Comparison of ENCODE assay signal across 17 mouse cellular contexts in genomic region chr5:111446652-111447051, GRCm38 (mm10). TPM values are rescaled to one million over a fixed set of nuclear protein-coding genes. Genes with fewer than 3 reads are reported as not detected.
DNase-seq lines count a peak whose midpoint lies in the region; ATAC-seq and TF ChIP-seq lines count a peak whose summit lies in the region.
"Had no signal": no experiment of that assay in that cellular context is flagged by ENCODE, and none has a peak within 500 bp of the region (broad histone marks: within the 10 kb centered on the region; RNA-seq: fewer than 3 reads in every experiment).

No protein-coding gene starts in this region.

- no peak overlapping the region for H3K4me3 ChIP-seq in midbrain, embryonic 11.5 days (ENCODE audit: low read depth, low read length)
- no peak overlapping the region for H3K4me3 ChIP-seq in midbrain, postnatal 0 days (ENCODE audit: low read depth, low read length)
- no peak overlapping the region for H3K4me3 ChIP-seq in forebrain, embryonic 12.5 days (replicated peaks)
- H3K4me3 ChIP-seq in hindbrain, embryonic 14.5 days (replicated peaks; ENCODE audit: low read length), result no peak overlapping the region
- H3K4me3 ChIP-seq in intestine, postnatal 0 days (ENCODE audit: low read depth, low read length), result no peak overlapping the region
- H3K4me3 ChIP-seq: liver, embryonic 15.5 days had no signal

- H3K36me3 ChIP-seq in midbrain, embryonic 11.5 days (ENCODE audit: control insufficient read depth, insufficient read depth, low read length), result no peaks in the 10 kb centered on the region; the same call in none of the 2 replicates
- peaks cover 8% of the 10 kb centered on the region; the same call in 1 of the 2 replicates for H3K36me3 ChIP-seq in midbrain, postnatal 0 days (ENCODE audit: insufficient read depth, low read length)
- H3K36me3 ChIP-seq in forebrain, embryonic 12.5 days (replicated peaks), result peaks cover 73% of the 10 kb centered on the region
- peaks cover 10% of the 10 kb centered on the region for H3K36me3 ChIP-seq in hindbrain, embryonic 14.5 days (replicated peaks; ENCODE audit: control insufficient read depth, insufficient read depth)
- no peaks in the 10 kb centered on the region for H3K36me3 ChIP-seq in intestine, postnatal 0 days (ENCODE audit: control insufficient read depth, insufficient read depth)
- H3K36me3 ChIP-seq: liver, embryonic 15.5 days had no signal

- DNase-seq in midbrain, embryonic 11.5 days (ENCODE audit: low spot score, missing footprints), result peak; percentile 94
- DNase-seq in midbrain, postnatal 0 days (ENCODE audit: low spot score), result no peak
- no peak for DNase-seq in hindbrain, embryonic 14.5 days (ENCODE audit: low spot score)
- DNase-seq in retina, embryonic 14.5 days (ENCODE audit: low spot score), result peak; percentile 54
- no peak for DNase-seq in testis, postnatal 14 days (ENCODE audit: low spot score)
- DNase-seq: adrenal gland, postnatal 36 days; B cell, adult 2 months; cerebellum, adult 8-10 months; kidney, adult 8-10 months; kidney, postnatal 4 days; spleen, adult 18-20 months; thymus, postnatal 25 days had no signal

- no peaks in the 10 kb centered on the region for H3K27me3 ChIP-seq in midbrain, embryonic 11.5 days (ENCODE audit: control insufficient read depth, insufficient read depth, low read length)
- no peaks in the 10 kb centered on the region for H3K27me3 ChIP-seq in midbrain, postnatal 0 days (ENCODE audit: insufficient read depth, low read length)
- no peaks in the 10 kb centered on the region for H3K27me3 ChIP-seq in forebrain, embryonic 12.5 days
- H3K27me3 ChIP-seq in hindbrain, embryonic 14.5 days (ENCODE audit: control insufficient read depth, insufficient read depth, low read length), result no peaks in the 10 kb centered on the region
- H3K27me3 ChIP-seq in intestine, postnatal 0 days (replicated peaks; ENCODE audit: control insufficient read depth, insufficient read depth, low read length), result no peaks in the 10 kb centered on the region
- H3K27me3 ChIP-seq: liver, embryonic 15.5 days had no signal

- ATAC-seq in midbrain, embryonic 11.5 days (ENCODE audit: low FRiP score), result peak; percentile 81
- no peak for ATAC-seq in midbrain, postnatal 0 days (ENCODE audit: low FRiP score)
- ATAC-seq in forebrain, embryonic 12.5 days (ENCODE audit: low FRiP score), result 0 out of 2 replicates have a peak, but pooled peaks have one; percentile 30
- peak; percentile 31; the same call in 1 of the 2 replicates for ATAC-seq in hindbrain, embryonic 14.5 days (ENCODE audit: low FRiP score)
- ATAC-seq in megakaryocyte-erythroid progenitor cell, adult 5-6 weeks (replicated peaks; ENCODE audit: low FRiP score, low TSS enrichment, poor library complexity, severe bottlenecking), result no peak
- ATAC-seq in intestine, postnatal 0 days, result no peak
- ATAC-seq: lung, postnatal 0 days had no signal

- H3K9ac ChIP-seq in midbrain, embryonic 11.5 days (ENCODE audit: low read length), result no peak overlapping the region
- H3K9ac ChIP-seq in midbrain, postnatal 0 days (replicated peaks; ENCODE audit: low read length, poor library complexity, severe bottlenecking), result no peak overlapping the region
- H3K9ac ChIP-seq in forebrain, embryonic 12.5 days, result peak overlapping the region; percentile 30
- no peak overlapping the region for H3K9ac ChIP-seq in hindbrain, embryonic 14.5 days
- H3K9ac ChIP-seq in intestine, postnatal 0 days (ENCODE audit: low read depth, low read length), result no peak overlapping the region
- H3K9ac ChIP-seq: liver, embryonic 15.5 days had no signal

- peaks cover 47% of the 10 kb centered on the region for H3K4me1 ChIP-seq in midbrain, embryonic 11.5 days (ENCODE audit: control insufficient read depth, insufficient read depth, low read length)
- peaks cover 17% of the 10 kb centered on the region; the same call in 1 of the 2 replicates for H3K4me1 ChIP-seq in midbrain, postnatal 0 days (ENCODE audit: insufficient read depth, low read length)
- H3K4me1 ChIP-seq in forebrain, embryonic 12.5 days, result peaks cover 75% of the 10 kb centered on the region
- H3K4me1 ChIP-seq in hindbrain, embryonic 14.5 days (replicated peaks; ENCODE audit: control insufficient read depth, insufficient read depth, low read length), result peaks cover 13% of the 10 kb centered on the region; the same call in 1 of the 2 replicates
- no peaks in the 10 kb centered on the region for H3K4me1 ChIP-seq in intestine, postnatal 0 days (replicated peaks; ENCODE audit: control insufficient read depth, insufficient read depth, low read length)

- H3K4me2 ChIP-seq in midbrain, embryonic 11.5 days, result peak overlapping the region; percentile 3; the same call in 1 of the 2 replicates
- H3K4me2 ChIP-seq in midbrain, postnatal 0 days (ENCODE audit: low read depth, low read length, poor library complexity, severe bottlenecking), result no peak overlapping the region
- H3K4me2 ChIP-seq in forebrain, embryonic 12.5 days, result peak overlapping the region; percentile 4; the same call in 1 of the 2 replicates
- H3K4me2 ChIP-seq in hindbrain, embryonic 14.5 days (replicated peaks), result no peak overlapping the region
- H3K4me2 ChIP-seq in intestine, postnatal 0 days (replicated peaks; ENCODE audit: low read depth), result no peak overlapping the region
- H3K4me2 ChIP-seq: liver, embryonic 15.5 days had no signal

- H3K27ac ChIP-seq in midbrain, embryonic 11.5 days (ENCODE audit: low read depth, low read length), result peak overlapping the region; percentile 60
- H3K27ac ChIP-seq in midbrain, postnatal 0 days (ENCODE audit: low read depth, low read length), result no peak overlapping the region
- H3K27ac ChIP-seq in forebrain, embryonic 12.5 days, result peak overlapping the region; percentile 70
- no peak overlapping the region for H3K27ac ChIP-seq in hindbrain, embryonic 14.5 days
- no peak overlapping the region for H3K27ac ChIP-seq in intestine, postnatal 0 days (ENCODE audit: low read depth, low read length)
- H3K27ac ChIP-seq: liver, embryonic 15.5 days had no signal

- no peak for TF ChIP-seq CTCF in midbrain, postnatal 0 days (IDR thresholded peaks at IDR 0.05)
- no peak for TF ChIP-seq CTCF in intestine, postnatal 0 days (IDR thresholded peaks at IDR 0.05; ENCODE audit: low read depth)

- WGBS in midbrain, embryonic 11.5 days, result 19% methylated on average over 7 of the region's 7 CpGs
- 21% methylated on average over 7 of the region's 7 CpGs for WGBS in midbrain, postnatal 0 days
- 12% methylated on average over 7 of the region's 7 CpGs for WGBS in forebrain, embryonic 12.5 days
- 32% methylated on average over 7 of the region's 7 CpGs for WGBS in hindbrain, embryonic 14.5 days
- 66% methylated on average over 7 of the region's 7 CpGs for WGBS in intestine, postnatal 0 days

- H3K9me3 ChIP-seq in midbrain, embryonic 11.5 days (ENCODE audit: control insufficient read depth, low read length), result no peaks in the 10 kb centered on the region
- no peaks in the 10 kb centered on the region for H3K9me3 ChIP-seq in midbrain, postnatal 0 days (ENCODE audit: low read length)
- no peaks in the 10 kb centered on the region for H3K9me3 ChIP-seq in forebrain, embryonic 12.5 days
- no peaks in the 10 kb centered on the region for H3K9me3 ChIP-seq in hindbrain, embryonic 14.5 days (ENCODE audit: control insufficient read depth, low read length)
- no peaks in the 10 kb centered on the region for H3K9me3 ChIP-seq in intestine, postnatal 0 days (ENCODE audit: control insufficient read depth)
- H3K9me3 ChIP-seq: liver, embryonic 15.5 days had no signal

RNA-seq across cellular contexts. Expression of gene Mn1, which starts 29.5 kb away (rescaled TPM):
- 42.0 and 46.2 TPM in 2 replicates for polyA plus RNA-seq in midbrain, embryonic 11.5 days (2014; fragmentation: Nextera tagmentation; extraction: Ambion mirVana)
- 112 and 139 TPM in 2 replicates for total RNA-seq in midbrain, postnatal 0 days (2014; rRNA removed)
- polyA plus RNA-seq in midbrain, postnatal 0 days (2015; fragmentation: Nextera tagmentation; extraction: Ambion mirVana), result 49.6 and 49.8 TPM in 2 replicates
- 55.8 and 62.6 TPM in 2 replicates for polyA plus RNA-seq in forebrain, embryonic 12.5 days (2016; fragmentation: Nextera tagmentation; extraction: Ambion mirVana)
- 27.8 and 28.6 TPM in 2 replicates for polyA plus RNA-seq in hindbrain, embryonic 14.5 days (2014; fragmentation: Nextera tagmentation; extraction: Ambion mirVana)
- total RNA-seq in megakaryocyte-erythroid progenitor cell, adult 5-6 weeks (2014; fragmentation: Nextera tagmentation), result 0.25 and 0.66 TPM in 2 replicates
- 0.72 and 0.94 TPM in 2 replicates for total RNA-seq in megakaryocyte-erythroid progenitor cell, adult 5-6 weeks (2017)
- polyA plus RNA-seq in intestine, postnatal 0 days (2015; fragmentation: Nextera tagmentation; extraction: Ambion mirVana), result 2.8 and 3.1 TPM in 2 replicates

Comparison
In these comparisons a context has a peak if more than half of its experiments do, and no peak if none do; other contexts are left out.
1. ATAC-seq: peak in midbrain, embryonic 11.5 days (single experiment), forebrain, embryonic 12.5 days (single experiment) and hindbrain, embryonic 14.5 days (single experiment); none in midbrain, postnatal 0 days (single experiment), megakaryocyte-erythroid progenitor cell, adult 5-6 weeks (single experiment) and intestine, postnatal 0 days (single experiment).
2. DNase-seq: peak in midbrain, embryonic 11.5 days (single experiment) and retina, embryonic 14.5 days (single experiment); none in midbrain, postnatal 0 days (single experiment), hindbrain, embryonic 14.5 days (single experiment) and testis, postnatal 14 days (single experiment).
3. H3K27ac ChIP-seq: peak in midbrain, embryonic 11.5 days (single experiment) and forebrain, embryonic 12.5 days (single experiment); none in midbrain, postnatal 0 days (single experiment), hindbrain, embryonic 14.5 days (single experiment) and intestine, postnatal 0 days (single experiment).
4. H3K4me2 ChIP-seq: peak in midbrain, embryonic 11.5 days (single experiment) and forebrain, embryonic 12.5 days (single experiment); none in midbrain, postnatal 0 days (single experiment), hindbrain, embryonic 14.5 days (single experiment) and intestine, postnatal 0 days (single experiment).